Mouse (Mus musculus): ENCODE data around the gene Epn2.

GRCm38 (mm10) chr11:61584096-61584495, 4.6 kb upstream of the Epn2 start:
- TF ChIP-seq SRF (IDR thresholded peaks at IDR 0.05; ENCODE audit: control insufficient read depth, insufficient read length, low read depth) (no peak), POLR2A (IDR thresholded peaks at IDR 0.05; ENCODE audit: insufficient read length, low read depth) (no peak), POLR2AphosphoS2 (IDR thresholded peaks at IDR 0.05; ENCODE audit: insufficient read length, low read depth) (no peak), E2F4 (IDR thresholded peaks at IDR 0.05; ENCODE audit: insufficient read depth) (no peak), TCF12 (IDR thresholded peaks at IDR 0.05; ENCODE audit: insufficient read depth, poor library complexity, severe bottlenecking) (no peak), REST (IDR thresholded peaks at IDR 0.05; ENCODE audit: insufficient read depth, insufficient read length) (no peak), MAX (IDR thresholded peaks at IDR 0.05; ENCODE audit: low read depth) (no peak)
